Comparison of ENCODE assay signal across 8 mouse cellular contexts in the genomic region with DNA sequence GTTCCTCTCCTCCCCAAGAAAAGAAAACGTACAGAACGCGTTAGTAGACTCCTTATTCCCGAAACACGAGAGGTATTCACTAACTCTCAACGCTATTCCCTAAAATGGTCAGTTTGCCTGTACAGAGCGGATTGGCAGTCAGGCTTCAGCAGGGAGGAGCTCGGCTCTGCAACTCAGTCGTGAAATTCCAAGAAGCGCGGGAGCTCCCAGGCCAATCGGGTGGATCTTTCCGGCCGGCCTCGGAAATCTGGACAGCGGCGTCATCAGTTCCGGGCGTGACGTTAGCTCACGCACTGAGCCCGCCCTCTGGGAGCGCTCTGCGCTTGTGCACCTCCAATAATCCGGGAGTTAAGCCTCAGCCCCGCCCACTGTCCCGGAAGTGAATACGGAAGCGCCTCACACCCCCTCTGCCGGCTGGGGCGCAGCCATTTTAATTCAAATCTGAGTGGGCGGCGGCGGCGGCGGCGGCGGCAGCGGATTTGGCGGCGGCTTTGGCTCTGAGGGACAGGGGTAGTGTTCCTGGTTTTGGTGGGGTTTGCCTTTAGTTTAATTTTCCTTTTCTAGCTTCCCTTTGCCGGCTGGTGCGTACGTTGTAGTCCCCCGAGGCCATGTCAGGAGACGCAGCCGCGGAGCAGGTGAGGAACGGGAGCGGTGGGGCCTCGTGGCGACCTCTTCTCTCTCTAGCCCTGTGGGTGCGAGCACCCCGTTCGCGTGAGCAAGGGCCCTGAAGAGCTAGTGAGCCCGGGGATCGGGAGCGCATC. TPM values are rescaled to one million over a fixed set of nuclear protein-coding genes. Genes with fewer than 3 reads are reported as not detected.
DNase-seq lines count a peak whose midpoint lies in the region; ATAC-seq lines count a peak whose summit lies in the region.

A gene (plus strand): TSS at position 456 of the 761 bp plus-strand sequence.

- H3K4me3 ChIP-seq in heart, embryonic 14.5 days (ENCODE audit: control insufficient read depth in 1 of 2, insufficient read depth in 1 of 2, low read depth in 1 of 2, low read length in 2 of 2), result peak within 1 kb of the TSS; percentile 94 to 95
- H3K4me3 ChIP-seq in liver, embryonic 13.5 days (replicated peaks), result peak within 1 kb of the TSS; percentile 97
- H3K4me3 ChIP-seq in stomach, embryonic 16.5 days (replicated peaks; ENCODE audit: low read length), result peak within 1 kb of the TSS; percentile 95

- peak; percentile 98 for DNase-seq in c-Kit-negative CD71-positive TER-119-positive erythroid progenitor cells, embryonic 14.5 days (ENCODE audit: low read depth, low spot score)
- peak; percentile 97 for DNase-seq in fibroblast of lung, adult 2 months (ENCODE audit: low read depth)
- peak; percentile 100 for DNase-seq in kidney, postnatal 14 days
- DNase-seq in liver, embryonic 13.5 days, result peak; percentile 98
- DNase-seq in neural tube, embryonic 10.5 days (ENCODE audit: extremely low spot score, low spot score), result peak; percentile 99

- H3K4me1 ChIP-seq in heart, embryonic 14.5 days (ENCODE audit: control insufficient read depth in 2 of 2, insufficient read depth in 2 of 2, low read length in 2 of 2), result peaks cover 0 to 21% of the 10 kb centered on the region in 2 experiments; a peak in 3 of 4 replicates
- peaks cover 39% of the 10 kb centered on the region for H3K4me1 ChIP-seq in liver, embryonic 13.5 days (replicated peaks)
- H3K4me1 ChIP-seq in stomach, embryonic 16.5 days (ENCODE audit: control insufficient read depth, insufficient read depth, low read length), result peaks cover 20% of the 10 kb centered on the region

- H3K9ac ChIP-seq in heart, embryonic 14.5 days (ENCODE audit: low read length), result peak within 1 kb of the TSS; percentile 99
- H3K9ac ChIP-seq in liver, embryonic 13.5 days, result peak within 1 kb of the TSS; percentile 93
- peak within 1 kb of the TSS; percentile 95 for H3K9ac ChIP-seq in stomach, embryonic 16.5 days (ENCODE audit: low read length)

- peak within 1 kb of the TSS; percentile 88 to 92 for H3K27ac ChIP-seq in heart, embryonic 14.5 days (replicated peaks in 1 of 2; ENCODE audit: control insufficient read depth in 1 of 2, insufficient read depth in 1 of 2, low read depth in 2 of 2, low read length in 2 of 2)
- peak within 1 kb of the TSS; percentile 92 for H3K27ac ChIP-seq in liver, embryonic 13.5 days
- peak within 1 kb of the TSS; percentile 93 for H3K27ac ChIP-seq in stomach, embryonic 16.5 days (ENCODE audit: low read length)

- peak; percentile 98 for ATAC-seq in CD4-positive, CD25-positive, alpha-beta regulatory T cell, adult 4 months
- ATAC-seq in heart, embryonic 14.5 days (ENCODE audit: insufficient number of reproducible peaks, insufficient read depth, low FRiP score, low read depth), result peak; percentile 100
- ATAC-seq in liver, embryonic 13.5 days (ENCODE audit: low read depth), result peak; percentile 99
- ATAC-seq in stomach, embryonic 16.5 days (ENCODE audit: insufficient read depth, low FRiP score), result peak; percentile 100

- H3K4me2 ChIP-seq in heart, embryonic 14.5 days (ENCODE audit: low read length), result peak within 1 kb of the TSS; percentile 80
- peak within 1 kb of the TSS; percentile 81 for H3K4me2 ChIP-seq in liver, embryonic 13.5 days
- H3K4me2 ChIP-seq in stomach, embryonic 16.5 days (ENCODE audit: low read depth, low read length), result peak within 1 kb of the TSS; percentile 88

- H3K9me3 ChIP-seq in heart, embryonic 14.5 days (ENCODE audit: control insufficient read depth, low read length), result no peaks in the 10 kb centered on the region
- H3K9me3 ChIP-seq in liver, embryonic 13.5 days (replicated peaks), result no peaks in the 10 kb centered on the region
- H3K9me3 ChIP-seq in stomach, embryonic 16.5 days (replicated peaks; ENCODE audit: control insufficient read depth, low read length), result no peaks in the 10 kb centered on the region

- H3K27me3 ChIP-seq in heart, embryonic 14.5 days (ENCODE audit: control insufficient read depth, insufficient read depth, low read length), result no peaks in the 10 kb centered on the region
- no peaks in the 10 kb centered on the region for H3K27me3 ChIP-seq in liver, embryonic 13.5 days
- no peaks in the 10 kb centered on the region for H3K27me3 ChIP-seq in stomach, embryonic 16.5 days (ENCODE audit: control insufficient read depth, insufficient read depth, low read length)

- WGBS in heart, embryonic 14.5 days, result under 1% methylated on average over 59 of the region's 59 CpGs
- WGBS in liver, embryonic 13.5 days (ENCODE audit: insufficient replicate concordance), result under 1% methylated on average over 55 of the region's 59 CpGs
- WGBS in stomach, embryonic 16.5 days, result under 1% methylated on average over 59 of the region's 59 CpGs

- no peaks in the 10 kb centered on the region for H3K36me3 ChIP-seq in heart, embryonic 14.5 days (ENCODE audit: control insufficient read depth, insufficient read depth, low read length)
- H3K36me3 ChIP-seq in liver, embryonic 13.5 days, result peaks cover 7% of the 10 kb centered on the region; the same call in 1 of the 2 replicates
- no peaks in the 10 kb centered on the region for H3K36me3 ChIP-seq in stomach, embryonic 16.5 days (ENCODE audit: control insufficient read depth, insufficient read depth, low read length)

RNA-seq across cellular contexts. Expression of the gene that starts here (rescaled TPM):
- polyA plus RNA-seq in CD4-positive, CD25-positive, alpha-beta regulatory T cell, adult 4 months (2017; shearing (Covaris generic)), result 10 to 100 TPM; 59.9 to 64.5 TPM
- polyA plus RNA-seq in heart, embryonic 14.5 days (2014; fragmentation: Nextera tagmentation; extraction: Ambion mirVana), result 50.9 and 53.7 TPM in 2 replicates
- 31.0 and 38.2 TPM in 2 replicates for polyA plus RNA-seq in liver, embryonic 13.5 days (2015; fragmentation: Nextera tagmentation; extraction: Ambion mirVana)
- polyA plus RNA-seq in stomach, embryonic 16.5 days (2015; fragmentation: Nextera tagmentation; extraction: Ambion mirVana), result 58.3 and 61.6 TPM in 2 replicates

Comparison
In these comparisons a context has a peak if more than half of its experiments do, and no peak if none do; other contexts are left out.
1. Peak in every context shown above with its lines: DNase-seq, ATAC-seq, H3K4me3 ChIP-seq and H3K27ac ChIP-seq.